Mouse (Mus musculus): ENCODE results near the gene Herc3.

GRCm38 (mm10) chr6:58946840-58947239, 115.6 kb downstream of the Herc3 start:
- TF ChIP-seq POLR2A (IDR thresholded peaks at IDR 0.05; ENCODE audit: insufficient read depth, low read depth, low read length) = no peak
- TF ChIP-seq CTCF (IDR thresholded peaks at IDR 0.05) = no peak
